Mouse (Mus musculus): Measurements from ENCODE around the gene Cd99l2. TPM values are rescaled to one million over a fixed set of nuclear protein-coding genes. Genes with fewer than 3 reads are reported as not detected.

Cd99l2 gene
- polyA plus RNA-seq (2017; shearing (Covaris generic)) = 10 to 100 TPM; 14.6 to 21.9 TPM

GRCm38 (mm10) chrX:71492634-71493278 lies at the start of gene Cd99l2:
TSS of gene Cd99l2 (minus strand) at chrX:71492849.

Other genes starting within 250 kb of the Cd99l2 start
- 10 to 100 TPM; 50.7 to 59.3 TPM for gene Mtmr1, start 128.1 kb downstream of the Cd99l2 start, polyA plus RNA-seq (2017; shearing (Covaris generic))
- 10 to 100 TPM; 28.7 to 48.0 TPM for gene Hmgb3, start 63.1 kb upstream of the Cd99l2 start, polyA plus RNA-seq (2017; shearing (Covaris generic))
- gene Gpr50, start 170.8 kb upstream of the Cd99l2 start, polyA plus RNA-seq (2017; shearing (Covaris generic)) = not detected